ENCODE assay signal across 8 mouse cellular contexts in the genomic region with DNA sequence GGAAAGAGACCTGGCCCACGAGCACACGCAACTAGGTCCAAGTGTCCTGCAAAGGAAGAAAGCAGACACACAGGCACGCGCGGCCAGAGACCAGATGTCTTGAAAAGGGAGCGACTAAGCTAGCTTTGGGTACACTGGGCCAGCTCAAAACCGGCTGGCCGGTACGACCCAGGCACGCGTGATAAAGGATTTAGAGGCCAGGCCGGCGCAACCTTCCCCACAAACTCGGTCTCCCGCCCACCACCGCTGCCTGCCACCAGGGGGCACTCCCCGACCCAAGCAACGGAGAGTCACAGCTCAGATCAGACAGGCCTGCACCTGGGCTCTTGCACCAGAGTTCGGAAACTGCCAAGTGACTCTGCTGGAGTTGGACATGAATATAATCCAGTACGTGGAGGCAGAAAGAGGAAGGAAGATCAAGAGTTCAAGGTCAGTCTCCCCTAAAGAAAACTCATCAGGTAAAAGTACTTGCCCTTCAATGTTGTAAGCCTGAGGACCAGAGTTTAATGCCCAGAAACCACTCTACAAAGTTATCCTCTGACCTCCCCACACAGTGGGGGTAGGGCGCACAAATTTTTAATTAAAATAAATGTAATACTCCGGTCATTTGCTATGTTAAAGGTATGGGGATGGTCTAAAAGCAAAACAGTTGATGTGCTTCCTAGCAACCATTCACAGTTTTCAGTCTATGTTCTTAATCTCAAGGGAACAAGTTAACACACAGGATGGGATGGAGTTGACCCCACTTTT. TPM values are rescaled to one million over a fixed set of nuclear protein-coding genes. Genes with fewer than 3 reads are reported as not detected.
DNase-seq lines count a peak whose midpoint lies in the region; ATAC-seq lines count a peak whose summit lies in the region.

No protein-coding gene starts in this region.

- no peaks in the 10 kb centered on the region for H3K4me1 ChIP-seq in intestine, embryonic 14.5 days (replicated peaks; ENCODE audit: control insufficient read depth, insufficient read depth, low read length)

- H3K4me2 ChIP-seq in intestine, embryonic 14.5 days (ENCODE audit: low read length) = peak overlapping the region; percentile 98

- H3K27me3 ChIP-seq in intestine, embryonic 14.5 days (replicated peaks; ENCODE audit: control insufficient read depth, insufficient read depth, low read length) = no peaks in the 10 kb centered on the region

- 9% methylated on average over 22 of the region's 22 CpGs for WGBS in intestine, embryonic 14.5 days

- peak overlapping the region; percentile 53 for H3K4me3 ChIP-seq in intestine, embryonic 14.5 days (ENCODE audit: low read depth, low read length)

- H3K27ac ChIP-seq in intestine, embryonic 14.5 days (ENCODE audit: low read depth) = no peak overlapping the region

- peak; percentile 88 for ATAC-seq in intestine, embryonic 14.5 days (replicated peaks; ENCODE audit: low FRiP score, low TSS enrichment, low read depth)

- DNase-seq in adrenal gland, adult (ENCODE audit: inconsistent age in 2 of 2, low spot score in 1 of 2) = peak; percentile 89 to 97
- DNase-seq in embryo, embryonic 10.5 days (ENCODE audit: low spot score) = peak; percentile 83
- peak; percentile 88 for DNase-seq in gastrocnemius, postnatal 14 days
- peak; percentile 98 for DNase-seq in intestine, embryonic 14.5 days (ENCODE audit: low spot score)
- peak; percentile 75 to 76 for DNase-seq in left cerebral cortex, postnatal 25 days (ENCODE audit: low spot score in 2 of 2)
- DNase-seq in mesoderm, embryonic 11.5 days (ENCODE audit: low read depth, low spot score) = peak; percentile 80
- DNase-seq in right cerebral cortex, postnatal 25 days = peak; percentile 66
- DNase-seq in urinary bladder, postnatal 4 days (ENCODE audit: low spot score in 2 of 2) = peak; percentile 83 to 90

- peak overlapping the region; percentile 64 for H3K9ac ChIP-seq in intestine, embryonic 14.5 days (ENCODE audit: low read length)

- H3K36me3 ChIP-seq in intestine, embryonic 14.5 days (ENCODE audit: control insufficient read depth, insufficient read depth, low read length) = no peaks in the 10 kb centered on the region

- H3K9me3 ChIP-seq in intestine, embryonic 14.5 days (ENCODE audit: control insufficient read depth, low read length) = no peaks in the 10 kb centered on the region

- intact Hi-C loops in gastrocnemius, postnatal 14 days (cut with DNase I; ENCODE audit: low total_unique reads) = loop anchor here (2.0 kb wide), 1 partner anchor 58 kb away; no protein-coding TSS in a partner anchor
- intact Hi-C loops in left cerebral cortex, postnatal 25 days (cut with DNase I) = loop anchor here (1.0 to 10.0 kb wide), 2 partner anchors 57 to 186 kb away; a partner anchor contains a TSS

RNA-seq across cellular contexts. Expression of a gene that starts 26.1 kb away (rescaled TPM):
- total RNA-seq in gastrocnemius, postnatal 14 days (2021) = 1 to 10 TPM; 4.0 to 4.4 TPM
- 16.6 and 19.2 TPM in 2 replicates for polyA plus RNA-seq in intestine, embryonic 14.5 days (2014; fragmentation: Nextera tagmentation; extraction: Ambion mirVana)
- total RNA-seq in left cerebral cortex, postnatal 25 days (2021) = 10 to 100 TPM in 1 of 2 experiments, 1 to 10 TPM in 1; 9.8 to 10.3 TPM
